Mouse (Mus musculus) neural tube, embryonic 15.5 days (tissue): ENCODE data around the gene Slc25a26. TPM values are rescaled to one million over a fixed set of nuclear protein-coding genes. Genes with fewer than 3 reads are reported as not detected.

Experiments
- ATAC-seq: fragments of 200-750 bp; cut with Nextera tagmentation; 2 replicates; pipeline ENCODE4 v1.8.0; 2017; ENCODE audit warnings: mild to moderate bottlenecking, moderate TSS enrichment, moderate library complexity; ENCODE audit not compliant: low FRiP score
- H3K27ac ChIP-seq: fragments of 300-500 bp; sonication (generic); replicated peaks from 2 replicates; pipeline ENCODE4 v1.5.1; 2015; ENCODE audit warnings: mild to moderate bottlenecking, inconsistent platforms
- H3K27me3 ChIP-seq: fragments of 300-500 bp; sonication (generic); replicated peaks from 2 replicates; pipeline ENCODE4 v1.6.1; 2015; ENCODE audit warnings: inconsistent platforms
- H3K36me3 ChIP-seq: fragments of 300-500 bp; sonication (generic); 2 replicates; pipeline ENCODE4 v1.6.1; 2015; ENCODE audit warnings: inconsistent platforms
- H3K4me1 ChIP-seq: fragments of 300-500 bp; sonication (generic); 2 replicates; pipeline ENCODE4 v1.6.1; 2015; ENCODE audit warnings: inconsistent platforms
- H3K4me2 ChIP-seq: fragments of 300-500 bp; sonication (generic); 2 replicates; pipeline ENCODE4 v1.6.1; 2015; ENCODE audit warnings: inconsistent platforms, mild to moderate bottlenecking, moderate library complexity
- H3K4me3 ChIP-seq: fragments of 300-500 bp; sonication (generic); replicated peaks from 2 replicates; pipeline ENCODE4 v1.5.1; 2015; ENCODE audit warnings: mild to moderate bottlenecking, inconsistent platforms
- H3K9ac ChIP-seq: fragments of 300-500 bp; sonication (generic); replicated peaks from 2 replicates; pipeline ENCODE4 v1.6.1; 2015; ENCODE audit warnings: mild to moderate bottlenecking, inconsistent platforms
- H3K9me3 ChIP-seq: fragments of 300-500 bp; sonication (generic); replicated peaks from 2 replicates; pipeline ENCODE4 v1.6.1; 2016; ENCODE audit warnings: inconsistent platforms
- WGBS: fragments of 180-500 bp; shearing (Covaris S2); methylation state at CpG from one replicate; pipeline ENCODE4 v1.1.7; 2015; ENCODE audit warnings: mixed read lengths; 5-methylcytosine and 5-hydroxymethylcytosine counted together
- polyA plus RNA-seq: library from polyadenylated mRNA; unstranded; fragments of >200 nt; fragmentation: Nextera tagmentation; extraction: Ambion mirVana; gene quantifications from 2 replicates; pipeline ENCODE4 v1.2.1, GENCODE M21; 2015

Gene Slc25a26
- polyA plus RNA-seq, 1 experiment from 2014 or later: 9.4 TPM

DNA sequence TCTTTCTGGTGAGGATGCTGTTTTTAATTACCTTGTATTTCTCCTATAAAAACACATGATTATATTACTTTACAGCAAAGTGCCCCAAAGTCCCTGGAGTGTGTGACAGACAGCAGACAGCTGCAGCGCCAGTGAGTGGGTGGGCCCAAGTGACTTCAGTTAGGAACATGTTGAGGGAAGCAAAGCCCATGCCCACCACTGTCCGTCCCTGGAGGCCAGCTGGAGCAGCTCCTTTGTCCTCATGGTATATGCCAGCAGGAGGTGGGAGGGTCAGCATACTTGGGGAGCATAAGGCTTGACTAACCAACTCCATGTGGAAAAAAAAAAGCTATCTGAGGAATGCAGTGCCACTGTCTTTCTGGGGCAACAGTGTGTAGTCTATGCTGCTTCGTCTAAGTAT lies 103.9 kb downstream of the Slc25a26 start:
- H3K27ac ChIP-seq: no peak overlapping the region
- peaks cover 42% of the 10 kb centered on the region for H3K36me3 ChIP-seq
- H3K9ac ChIP-seq: no peak overlapping the region
- H3K9me3 ChIP-seq: no peaks in the 10 kb centered on the region
- 53% methylated on average over 3 of the region's 3 CpGs for WGBS
- no peak for ATAC-seq
- H3K27me3 ChIP-seq: no peaks in the 10 kb centered on the region
- H3K4me3 ChIP-seq: no peak overlapping the region
- 0 out of 2 replicates have a peak, but pooled peaks cover 2% of the 10 kb centered on the region for H3K4me1 ChIP-seq
- no peak overlapping the region for H3K4me2 ChIP-seq

DNA sequence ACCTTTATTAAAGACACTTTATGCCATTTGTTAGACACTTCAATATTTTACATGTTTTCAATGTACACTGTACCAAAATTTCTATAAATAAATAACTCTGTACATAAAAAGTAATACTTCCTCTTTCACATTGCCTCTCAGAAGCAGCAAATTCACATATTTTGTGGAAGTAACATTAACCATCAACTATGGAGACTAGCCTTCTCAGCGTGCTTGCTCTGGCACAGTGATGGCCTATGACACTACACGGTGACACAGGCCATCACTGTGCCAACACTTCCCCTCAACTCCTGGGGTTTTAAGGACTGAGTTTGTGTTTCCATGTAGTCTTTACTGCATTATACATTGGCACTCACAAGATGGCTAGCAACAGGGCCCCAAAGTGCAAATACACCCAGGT lies 104.4 kb downstream of the Slc25a26 start:
- Histone ChIP-seq H3K4me1 (0 out of 2 replicates have a peak, but pooled peaks cover 2% of the 10 kb centered on the region), H3K27ac (no peak overlapping the region), H3K9me3 (no peaks in the 10 kb centered on the region), H3K27me3 (no peaks in the 10 kb centered on the region), H3K36me3 (peaks cover 45% of the 10 kb centered on the region), H3K4me2 (no peak overlapping the region), H3K9ac (no peak overlapping the region), H3K4me3 (no peak overlapping the region)
- WGBS: 89% methylated on average over 2 of the region's 2 CpGs
- ATAC-seq: no peak

DNA sequence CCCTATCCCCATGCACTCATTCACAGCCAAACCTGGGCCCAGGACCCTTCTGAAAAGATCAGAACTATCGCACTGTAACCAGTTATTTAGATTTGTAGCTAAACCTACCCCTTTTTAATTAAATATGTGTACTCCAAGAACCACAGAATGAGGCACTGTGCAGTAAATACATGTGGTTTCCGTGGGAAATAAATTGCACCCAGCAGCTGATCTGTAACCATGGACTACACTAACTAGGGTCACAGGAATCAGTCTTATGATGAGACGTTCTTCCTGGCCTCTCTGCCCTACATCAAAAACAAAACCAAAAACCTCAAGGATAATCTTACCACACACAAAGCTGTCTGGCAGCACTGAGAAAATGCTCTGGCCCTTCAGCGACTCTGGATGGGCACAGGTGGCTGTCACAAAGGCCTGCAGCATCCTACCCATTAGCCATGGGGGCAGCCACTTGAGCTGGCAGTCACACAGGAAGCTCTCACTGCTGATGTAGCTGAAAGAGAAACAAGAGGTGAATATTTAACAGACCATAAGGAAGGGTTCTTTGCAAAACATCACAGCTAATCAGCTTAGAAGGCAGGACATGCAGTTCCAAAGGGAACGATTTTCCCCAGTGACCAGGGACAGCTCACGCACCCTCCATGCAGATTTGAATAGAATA lies 113.2 kb downstream of the Slc25a26 start:
- Histone ChIP-seq H3K9me3 (no peaks in the 10 kb centered on the region), H3K36me3 (peaks cover 49% of the 10 kb centered on the region), H3K4me2 (no peak overlapping the region), H3K9ac (no peak overlapping the region), H3K4me3 (no peak overlapping the region), H3K27me3 (no peaks in the 10 kb centered on the region), H3K4me1 (0 out of 2 replicates have a peak, but pooled peaks cover 3% of the 10 kb centered on the region), H3K27ac (no peak overlapping the region; the same call in 1 of the 2 replicates)
- WGBS: 73% methylated on average over 6 of the region's 6 CpGs
- no peak for ATAC-seq

DNA sequence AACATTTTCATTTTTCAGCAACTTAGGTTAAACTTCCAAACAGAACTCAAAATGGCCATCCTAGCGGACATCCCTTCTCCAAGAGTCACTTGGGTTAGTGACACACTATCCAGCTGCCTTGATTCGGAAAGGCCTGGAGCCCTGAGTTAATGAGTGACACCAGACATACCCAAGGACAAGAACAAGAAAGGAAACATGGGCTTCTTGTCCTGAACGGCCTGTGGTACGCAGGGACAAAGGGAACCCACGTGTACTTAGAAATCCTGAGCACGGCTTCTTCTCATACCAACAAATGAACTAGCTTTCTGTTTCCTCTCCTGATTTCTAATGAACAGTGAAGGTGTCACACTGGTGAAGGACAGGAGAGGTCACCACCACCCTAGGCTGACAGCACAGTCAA lies 114.2 kb downstream of the Slc25a26 start:
- H3K27me3 ChIP-seq: no peaks in the 10 kb centered on the region
- H3K9ac ChIP-seq: no peak overlapping the region
- peaks cover 44% of the 10 kb centered on the region for H3K36me3 ChIP-seq
- no peak overlapping the region for H3K27ac ChIP-seq
- no peak overlapping the region for H3K4me3 ChIP-seq
- 88% methylated on average over 6 of the region's 6 CpGs for WGBS
- 0 out of 2 replicates have a peak, but pooled peaks cover 3% of the 10 kb centered on the region for H3K4me1 ChIP-seq
- no peak for ATAC-seq
- H3K4me2 ChIP-seq: no peak overlapping the region
- H3K9me3 ChIP-seq: no peaks in the 10 kb centered on the region

DNA sequence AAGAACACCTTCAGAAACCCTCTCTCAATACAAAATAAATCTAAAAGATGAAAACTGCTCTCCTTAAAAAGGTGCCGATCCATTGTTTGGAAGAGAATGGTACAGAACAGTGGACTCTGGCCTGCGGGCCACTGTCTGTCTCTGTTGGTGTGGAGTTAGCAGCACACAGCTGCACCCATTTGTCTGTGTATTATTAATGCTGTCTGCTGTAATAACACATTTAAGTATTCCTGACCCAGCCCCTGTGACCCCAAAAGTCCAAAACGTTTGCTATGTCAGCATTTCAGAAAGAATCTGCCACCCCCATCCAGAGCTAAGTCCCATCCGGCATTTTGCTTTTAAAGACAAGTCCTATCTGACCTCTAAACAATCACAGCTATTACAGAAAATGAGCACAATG lies 115.8 kb downstream of the Slc25a26 start:
- Histone ChIP-seq H3K27ac (no peak overlapping the region), H3K9ac (no peak overlapping the region), H3K27me3 (no peaks in the 10 kb centered on the region), H3K4me1 (0 out of 2 replicates have a peak, but pooled peaks cover 3% of the 10 kb centered on the region), H3K4me3 (no peak overlapping the region), H3K9me3 (no peaks in the 10 kb centered on the region), H3K4me2 (no peak overlapping the region), H3K36me3 (peaks cover 35% of the 10 kb centered on the region)
- ATAC-seq: no peak
- WGBS: 82% methylated on average over 4 of the region's 4 CpGs

DNA sequence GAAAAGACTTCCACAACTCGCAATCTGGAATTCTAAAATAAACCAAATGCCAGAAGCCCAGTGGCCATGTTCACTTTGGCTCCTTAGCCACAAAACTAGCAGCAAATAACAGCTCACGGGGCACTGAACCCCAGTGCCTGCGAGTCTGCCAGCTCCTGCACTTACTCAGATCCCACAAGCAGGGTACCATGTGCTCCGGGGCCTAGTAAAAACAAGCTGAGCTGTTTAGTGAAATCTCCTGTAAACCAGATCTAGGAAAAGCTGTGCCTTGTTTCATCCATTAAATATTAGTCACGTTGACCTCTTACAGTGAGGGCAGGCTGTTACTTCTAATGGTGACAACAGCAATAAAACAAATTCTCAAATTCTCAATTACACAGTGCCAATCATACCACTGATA lies 118.5 kb downstream of the Slc25a26 start:
- Histone ChIP-seq H3K9ac (no peak overlapping the region), H3K27me3 (no peaks in the 10 kb centered on the region), H3K27ac (no peak overlapping the region), H3K4me1 (0 out of 2 replicates have a peak, but pooled peaks cover 3% of the 10 kb centered on the region), H3K9me3 (no peaks in the 10 kb centered on the region), H3K4me2 (no peak overlapping the region), H3K4me3 (no peak overlapping the region), H3K36me3 (peaks cover 34% of the 10 kb centered on the region)
- WGBS: 80% methylated on average over 5 of the region's 5 CpGs
- ATAC-seq: no peak

DNA sequence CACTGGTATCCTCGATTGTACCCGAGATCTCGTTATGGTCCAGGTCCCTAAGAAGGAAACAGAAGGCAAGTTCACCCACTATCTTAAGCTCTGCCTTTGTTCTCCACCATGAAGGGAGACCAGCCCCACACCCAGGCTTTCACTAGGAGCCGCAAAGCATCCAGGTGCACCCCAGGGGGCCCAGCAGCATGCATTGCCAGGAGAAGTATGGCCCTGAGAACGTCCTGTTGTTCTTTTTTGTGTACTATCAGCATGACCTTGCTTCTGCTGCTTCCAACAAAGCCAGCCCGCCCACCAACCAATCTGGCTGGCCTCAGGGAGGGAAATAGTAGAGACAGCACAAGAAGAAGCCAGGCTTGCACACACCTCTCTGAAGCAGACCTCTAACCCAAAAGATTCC lies 120.2 kb downstream of the Slc25a26 start:
- no peaks in the 10 kb centered on the region for H3K27me3 ChIP-seq
- no peak overlapping the region for H3K9ac ChIP-seq
- H3K4me3 ChIP-seq: no peak overlapping the region
- 0 out of 2 replicates have a peak, but pooled peaks cover 3% of the 10 kb centered on the region for H3K4me1 ChIP-seq
- no peak overlapping the region for H3K4me2 ChIP-seq
- 70% methylated on average over 6 of the region's 6 CpGs for WGBS
- peaks cover 29% of the 10 kb centered on the region for H3K36me3 ChIP-seq
- H3K27ac ChIP-seq: peak overlapping the region; percentile 13; the same call in 1 of the 2 replicates
- ATAC-seq: no peak
- H3K9me3 ChIP-seq: no peaks in the 10 kb centered on the region

DNA sequence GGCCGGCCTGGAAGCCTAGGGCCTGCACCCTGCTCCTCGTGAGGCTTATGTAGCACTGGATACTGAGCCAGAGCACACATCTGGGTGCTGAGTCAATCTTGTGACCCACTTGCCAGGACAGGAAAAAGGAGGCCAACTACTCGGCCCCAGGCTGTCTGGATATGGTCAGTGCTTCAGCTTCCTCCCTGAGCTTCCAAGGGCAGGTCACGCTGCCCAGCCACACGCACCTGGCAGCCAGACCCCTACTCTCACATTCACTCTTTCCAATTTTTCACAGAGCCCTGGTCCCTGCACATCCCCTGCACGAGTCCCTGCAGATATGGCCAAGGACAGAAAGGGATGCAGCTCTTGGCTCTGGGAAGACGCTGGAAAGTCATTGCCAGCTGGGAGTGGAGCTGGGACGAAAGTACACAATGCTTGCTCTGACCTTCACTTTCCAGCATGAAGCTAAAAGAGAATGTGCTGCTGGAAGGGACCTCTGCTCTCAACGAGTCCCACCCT lies 120.7 kb downstream of the Slc25a26 start:
- Histone ChIP-seq H3K27ac (no peak overlapping the region), H3K9ac (no peak overlapping the region), H3K36me3 (peaks cover 27% of the 10 kb centered on the region), H3K4me2 (no peak overlapping the region), H3K9me3 (no peaks in the 10 kb centered on the region), H3K4me1 (peaks cover 6% of the 10 kb centered on the region), H3K27me3 (no peaks in the 10 kb centered on the region), H3K4me3 (no peak overlapping the region)
- no peak for ATAC-seq
- 86% methylated on average over 9 of the region's 9 CpGs for WGBS

DNA sequence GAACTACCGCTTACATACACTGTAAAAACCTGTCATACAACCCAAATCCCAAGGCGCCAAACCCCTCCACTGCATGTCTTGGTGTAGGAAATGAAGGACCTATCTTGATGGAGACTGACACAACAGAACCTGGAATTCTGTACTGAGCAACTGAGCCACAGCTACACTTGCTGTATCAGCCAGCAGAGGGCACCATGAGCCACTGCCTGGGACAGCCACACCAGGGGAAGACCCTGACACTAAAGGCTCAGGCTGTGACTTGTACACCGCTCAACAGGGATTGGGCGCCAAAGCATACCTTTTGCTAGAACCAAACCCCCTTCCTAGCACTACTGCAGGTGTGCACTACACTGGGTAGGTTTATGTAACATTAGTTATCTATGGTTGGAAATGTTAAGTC lies 122.9 kb downstream of the Slc25a26 start:
- H3K4me1 ChIP-seq: peaks cover 24% of the 10 kb centered on the region
- H3K4me3 ChIP-seq: no peak overlapping the region
- H3K36me3 ChIP-seq: peaks cover 23% of the 10 kb centered on the region
- no peak overlapping the region for H3K4me2 ChIP-seq
- WGBS: 77% methylated on average over 4 of the region's 4 CpGs
- H3K27ac ChIP-seq: no peak overlapping the region
- no peaks in the 10 kb centered on the region for H3K9me3 ChIP-seq
- ATAC-seq: peak; percentile 27; the same call in 1 of the 2 replicates
- no peaks in the 10 kb centered on the region for H3K27me3 ChIP-seq
- H3K9ac ChIP-seq: no peak overlapping the region

DNA sequence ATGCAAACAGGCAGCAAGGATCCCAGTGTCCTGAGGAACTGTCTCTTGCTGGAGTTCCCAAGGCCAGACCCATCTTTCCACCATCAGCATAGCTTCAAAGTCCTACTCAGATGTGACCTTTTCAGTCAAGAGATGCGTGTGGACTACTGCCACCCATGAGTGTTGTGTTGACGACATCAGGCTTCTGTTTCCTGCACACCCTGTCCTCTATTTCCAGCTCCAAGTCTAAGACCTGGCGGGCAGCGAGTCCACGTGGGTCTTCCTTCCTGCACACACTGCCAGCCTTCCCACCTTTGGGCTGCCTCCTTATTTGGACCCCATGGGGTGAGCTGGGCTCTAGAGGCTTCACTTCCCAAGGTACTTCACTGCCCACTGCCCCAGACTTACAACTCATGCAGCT lies 124.4 kb downstream of the Slc25a26 start:
- Histone ChIP-seq H3K9me3 (no peaks in the 10 kb centered on the region), H3K9ac (no peak overlapping the region), H3K27ac (no peak overlapping the region), H3K4me1 (peaks cover 26% of the 10 kb centered on the region), H3K36me3 (peaks cover 20% of the 10 kb centered on the region), H3K27me3 (no peaks in the 10 kb centered on the region), H3K4me3 (no peak overlapping the region), H3K4me2 (no peak overlapping the region)
- no peak for ATAC-seq
- WGBS: 95% methylated on average over 5 of the region's 5 CpGs

DNA sequence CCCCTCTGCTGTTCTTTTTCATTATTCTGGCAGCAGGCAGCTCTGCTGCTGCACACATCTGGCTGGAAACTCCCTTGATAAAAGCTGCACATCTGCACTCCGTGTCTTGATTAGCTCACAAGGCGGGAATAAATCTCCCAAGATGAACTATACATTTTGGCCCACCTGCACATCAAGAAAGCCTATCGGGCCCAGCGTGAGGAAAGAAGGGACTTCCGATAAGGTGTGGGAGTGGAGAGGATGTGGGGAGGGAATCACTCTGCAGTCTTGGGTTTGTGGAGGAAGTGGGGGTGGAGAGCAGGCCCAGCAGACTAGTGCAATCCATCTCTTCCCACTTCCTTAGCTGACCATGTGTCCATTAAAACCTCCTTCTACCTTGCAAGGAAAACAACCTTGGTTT lies 125.8 kb downstream of the Slc25a26 start:
- 44% methylated on average over 5 of the region's 5 CpGs for WGBS
- ATAC-seq: no peak
- H3K27me3 ChIP-seq: no peaks in the 10 kb centered on the region
- no peak overlapping the region for H3K4me3 ChIP-seq
- peaks cover 39% of the 10 kb centered on the region for H3K4me1 ChIP-seq
- no peak overlapping the region for H3K9ac ChIP-seq
- H3K36me3 ChIP-seq: peaks cover 14% of the 10 kb centered on the region; the same call in 1 of the 2 replicates
- H3K4me2 ChIP-seq: no peak overlapping the region
- H3K9me3 ChIP-seq: no peaks in the 10 kb centered on the region
- H3K27ac ChIP-seq: peak overlapping the region; percentile 35; the same call in 1 of the 2 replicates

DNA sequence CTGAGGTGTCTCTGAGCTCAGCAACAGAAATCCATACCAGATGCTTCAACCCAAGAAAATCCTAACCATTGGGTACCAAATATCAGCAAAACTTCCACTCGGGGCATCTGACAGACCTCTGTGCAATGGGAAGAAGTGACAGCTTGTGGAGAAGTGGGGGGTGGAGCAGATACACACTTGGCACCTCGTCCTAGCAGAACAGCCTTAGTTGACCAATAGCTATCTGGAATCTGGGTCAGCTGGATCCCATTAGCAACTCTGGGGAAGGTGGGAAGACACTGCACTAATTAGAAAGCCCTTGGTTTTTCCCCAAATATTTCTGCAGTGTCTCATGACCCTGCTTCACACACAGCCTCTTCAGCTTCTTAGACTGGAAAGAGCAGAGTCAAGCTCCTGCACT lies 126.7 kb downstream of the Slc25a26 start:
- Histone ChIP-seq H3K27ac (0 out of 2 replicates have a peak overlapping the region, but pooled peaks have one; percentile 35), H3K4me3 (no peak overlapping the region), H3K9ac (no peak overlapping the region), H3K27me3 (no peaks in the 10 kb centered on the region), H3K9me3 (no peaks in the 10 kb centered on the region), H3K4me2 (no peak overlapping the region), H3K36me3 (peaks cover 10% of the 10 kb centered on the region; the same call in 1 of the 2 replicates), H3K4me1 (peaks cover 39% of the 10 kb centered on the region)
- no peak for ATAC-seq
- WGBS: 68% methylated on average over 2 of the region's 2 CpGs
